Mouse (Mus musculus) MN1 (cell line): ENCODE measurements around the gene Arhgdia.
"Not testable (repeated sequence)": the region's sequence is repeated elsewhere in the genome, so short reads cannot be mapped to it uniquely, and the experiment has no call there.

Source experiments
- DNase-seq: peaks from one replicate; pipeline ENCODE4 v3.0.0-alpha.2; 2016; ENCODE audit warnings: low spot score

Gene Arhgdia

DNA sequence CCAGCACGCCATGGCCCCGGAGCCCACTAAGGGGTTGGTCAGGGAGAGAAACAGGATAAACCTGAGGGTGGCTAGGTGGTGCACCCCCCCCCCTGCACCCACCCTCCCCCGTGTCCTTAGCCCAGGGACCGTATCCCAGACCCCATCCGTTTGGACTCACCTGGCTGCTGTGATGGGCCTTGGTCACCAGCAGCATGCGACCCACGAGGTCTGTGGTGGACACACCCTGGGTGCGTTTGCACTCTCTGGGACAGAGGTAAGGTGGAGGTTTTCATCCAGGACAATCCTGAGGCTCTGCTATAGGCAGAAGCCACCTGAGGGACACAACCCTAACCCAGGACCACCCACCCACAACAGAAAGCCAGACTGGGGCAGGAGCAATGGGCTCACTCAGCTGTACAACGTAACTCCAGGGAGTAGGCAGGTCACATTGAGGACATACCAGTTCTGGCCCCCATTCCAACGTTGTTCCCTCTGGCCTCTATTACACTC lies 32.1 kb upstream of the Arhgdia start:
- no peak for DNase-seq

DNA sequence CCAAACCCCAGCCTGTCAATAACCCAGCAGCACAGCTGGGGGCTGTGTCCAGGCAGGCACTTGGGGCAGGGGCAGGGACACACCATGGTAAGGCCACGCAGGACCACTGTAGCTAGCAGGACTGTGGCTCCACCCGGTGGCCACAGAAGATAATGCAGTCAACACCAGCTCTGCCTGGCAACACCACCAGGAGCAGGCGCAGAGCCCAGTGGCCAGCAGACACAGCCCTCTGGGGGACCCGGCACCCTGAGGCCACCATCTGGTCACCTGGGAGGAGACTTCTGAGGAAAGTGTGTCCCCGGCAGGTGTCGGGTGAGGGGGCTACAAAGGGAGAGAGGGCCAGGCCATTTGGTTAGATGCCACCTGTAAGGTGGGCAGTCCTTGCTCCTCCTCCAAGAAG lies 31.3 kb upstream of the Arhgdia start:
- peak; percentile 68 for DNase-seq

DNA sequence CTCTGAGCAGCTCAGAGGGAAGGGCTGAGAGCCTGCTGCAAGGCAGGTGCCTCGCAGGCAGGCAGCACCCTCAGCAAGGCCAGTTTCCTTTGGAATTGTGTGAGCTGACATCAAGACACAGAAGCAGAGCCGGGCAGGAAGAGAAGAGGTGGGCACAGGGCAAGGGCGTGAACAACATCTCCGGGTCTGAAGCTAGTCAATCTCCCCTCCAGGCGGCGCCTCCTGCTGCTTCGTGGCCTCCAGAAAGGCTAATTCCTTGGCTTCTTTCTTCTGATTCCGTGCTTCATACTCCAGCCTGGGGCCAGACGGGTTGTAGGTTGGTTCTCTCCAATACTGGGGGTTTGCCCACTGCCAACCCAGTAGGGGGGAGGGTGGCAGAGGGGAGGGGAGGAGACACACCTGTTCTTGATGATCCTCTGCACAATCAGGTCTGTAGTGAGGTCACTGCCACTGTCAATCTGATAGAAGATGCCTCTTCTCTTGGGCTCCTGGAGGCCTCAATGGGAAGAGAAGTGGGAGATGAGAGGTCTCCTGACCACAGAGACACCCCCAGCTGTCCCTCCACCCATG lies 29.1 kb upstream of the Arhgdia start:
- no peak for DNase-seq

DNA sequence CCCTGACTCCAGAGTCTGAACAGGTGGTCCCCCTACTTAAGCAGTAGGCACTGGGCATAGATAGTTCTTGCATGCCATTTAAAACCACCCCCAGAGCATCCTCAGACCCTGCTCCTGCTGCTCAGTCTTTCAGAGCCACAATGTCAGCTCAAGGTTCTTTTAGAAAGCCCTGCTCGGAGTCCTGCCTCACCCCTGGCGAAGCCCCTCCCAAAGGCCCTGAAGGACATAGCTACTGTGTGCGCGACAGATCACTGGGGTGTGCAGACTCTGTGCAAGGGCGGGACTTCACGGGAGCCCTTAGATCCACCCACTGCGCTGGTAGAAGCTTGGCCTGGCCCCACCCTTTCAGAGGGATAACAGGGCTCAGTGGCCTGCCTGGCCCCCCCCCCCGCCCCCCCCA lies 27.8 kb upstream of the Arhgdia start:
- DNase-seq, result no peak

DNA sequence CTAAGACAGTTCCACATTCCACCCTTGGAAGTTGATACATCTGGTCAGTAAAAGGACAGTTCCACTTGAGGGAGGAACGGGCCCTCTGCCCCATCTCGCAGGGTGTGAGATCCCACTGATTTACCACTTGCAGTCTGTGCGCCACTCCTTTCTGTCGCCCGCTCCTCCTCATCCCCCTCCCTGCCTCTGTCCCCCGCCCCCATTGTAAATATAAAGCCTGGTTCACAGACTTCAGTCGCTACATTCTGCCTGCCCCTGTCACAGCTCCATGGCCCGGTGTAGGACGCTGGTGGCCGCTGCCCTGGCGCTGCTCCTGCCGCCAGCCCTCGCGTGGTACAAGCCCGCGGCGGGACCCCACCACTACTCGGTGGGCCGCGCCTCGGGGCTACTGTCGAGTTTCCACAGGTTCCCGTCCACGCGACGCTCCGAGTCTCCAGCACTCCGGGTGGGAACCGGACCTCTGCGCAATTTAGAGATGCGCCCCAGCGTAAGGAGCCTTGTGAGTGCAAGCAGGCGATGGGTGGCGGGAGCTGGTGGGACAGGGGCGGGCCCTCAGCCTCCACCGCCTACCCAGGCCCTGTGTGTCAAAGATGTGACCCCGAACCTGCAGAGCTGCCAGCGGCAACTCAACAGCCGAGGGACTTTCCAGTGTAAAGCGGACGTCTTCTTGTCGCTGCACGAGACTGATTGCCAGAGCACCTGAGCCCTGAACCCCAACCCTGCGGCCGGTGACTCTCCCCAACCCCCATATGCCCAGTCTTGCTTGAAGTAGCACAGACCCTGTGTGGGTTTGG lies 27.0 kb upstream of the Arhgdia start, which contains the start of gene Npb:
Gene Npb (plus strand): TSS at position 237 of the 794 bp plus-strand sequence.
- no peak for DNase-seq

DNA sequence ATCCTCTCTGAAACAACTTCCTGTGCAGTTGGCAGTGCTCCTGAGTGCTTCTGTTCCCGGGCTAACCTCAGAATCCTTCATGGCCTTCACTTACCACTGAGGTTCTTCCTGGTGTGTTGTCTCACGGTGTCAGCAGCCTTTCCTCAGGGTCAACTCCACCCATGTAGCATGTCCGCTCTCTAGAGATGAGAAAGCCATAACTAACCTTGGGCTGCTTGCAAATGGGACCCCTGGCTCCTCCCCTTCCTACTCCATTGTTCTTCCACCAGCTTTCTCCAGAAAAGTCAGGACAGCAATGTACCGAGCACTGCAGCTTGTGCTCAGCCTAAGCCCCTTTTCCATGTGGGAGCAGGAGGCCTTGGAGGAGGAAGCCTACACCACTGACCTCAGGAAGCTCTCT lies 25.3 kb upstream of the Arhgdia start:
- no peak for DNase-seq

DNA sequence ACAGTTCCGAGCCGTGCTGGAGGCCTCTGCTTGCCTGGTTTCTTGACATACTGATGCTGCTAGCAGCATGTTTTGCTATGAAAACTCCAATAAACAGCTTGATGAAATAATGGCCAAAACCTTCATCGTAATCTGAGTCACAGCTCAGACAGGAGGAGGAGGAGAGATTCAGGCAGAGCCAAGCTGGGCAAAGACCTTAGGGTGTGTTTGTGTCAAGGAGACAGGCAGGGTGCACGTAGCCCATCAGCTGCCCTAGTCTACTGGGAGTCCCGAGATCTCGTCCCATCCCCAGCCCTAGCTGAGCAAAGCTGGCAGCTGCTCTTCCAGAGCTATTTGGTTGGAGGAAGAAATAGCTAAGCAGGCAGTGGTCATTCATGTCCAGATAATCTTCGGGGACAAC lies 24.2 kb upstream of the Arhgdia start:
- no peak for DNase-seq

DNA sequence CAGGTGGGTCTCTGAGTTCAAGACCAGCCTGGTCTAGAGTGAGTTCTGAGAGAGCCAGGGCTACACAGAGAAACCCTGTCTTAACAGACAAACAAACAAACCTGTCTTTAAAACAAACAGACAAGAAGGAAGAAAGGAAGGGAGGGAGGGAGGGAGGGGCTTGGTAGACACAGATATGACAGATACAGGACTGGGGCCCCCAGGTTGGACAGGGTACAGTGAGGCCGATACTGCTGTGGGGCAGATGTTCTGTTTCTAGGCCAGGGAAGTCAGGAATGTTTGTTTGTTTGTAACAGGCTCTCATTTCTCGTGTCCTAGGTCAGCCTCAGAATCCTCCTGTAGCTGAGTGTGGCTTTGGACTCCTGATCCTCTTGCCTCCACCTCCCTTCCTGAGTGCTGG lies 22.1 kb upstream of the Arhgdia start:
- no peak for DNase-seq

DNA sequence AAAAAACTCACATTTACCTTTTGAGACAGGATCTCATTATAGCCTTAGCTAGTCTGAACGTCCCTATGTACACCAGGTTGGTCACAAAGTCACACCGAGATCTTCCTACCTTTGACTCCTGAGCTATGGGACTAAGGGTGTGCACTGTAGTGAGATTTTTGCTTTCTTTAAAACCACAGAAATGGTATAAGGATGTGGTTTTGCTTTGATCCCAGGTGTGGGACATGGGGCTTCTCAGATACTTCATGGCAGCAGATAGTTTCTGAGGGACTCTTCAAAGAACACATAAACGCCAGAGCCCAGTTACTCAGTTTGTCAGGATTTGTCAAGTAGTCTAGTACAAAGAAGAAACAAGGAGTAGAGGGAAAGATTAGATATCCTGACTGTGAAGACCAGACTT lies 19.3 kb upstream of the Arhgdia start:
- DNase-seq, result no peak

DNA sequence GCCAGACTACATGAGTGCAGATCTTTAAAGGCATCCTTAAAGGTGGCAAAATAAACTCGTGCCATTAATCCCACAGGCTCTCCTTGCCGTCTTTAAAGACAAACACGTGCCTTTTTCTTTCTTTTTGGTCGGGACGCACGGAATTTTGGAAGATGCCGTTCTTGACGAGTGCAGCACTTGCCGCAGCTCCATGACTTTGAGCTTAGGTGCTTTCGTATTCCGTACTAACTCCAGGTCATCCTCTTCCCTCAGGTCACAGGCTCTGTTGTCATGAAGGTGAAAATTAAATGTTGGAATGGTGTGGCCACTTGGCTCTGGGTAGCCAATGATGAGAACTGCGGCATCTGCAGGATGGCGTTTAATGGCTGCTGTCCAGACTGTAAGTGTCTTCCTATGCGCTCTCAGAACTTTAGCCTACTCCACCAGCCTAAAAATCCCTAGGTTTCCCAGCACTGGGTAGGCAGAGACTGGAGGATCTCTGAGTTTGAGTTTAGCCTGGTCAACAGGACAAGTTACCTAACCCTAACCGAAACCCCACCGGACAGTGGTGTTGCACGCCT lies 17.6 kb upstream of the Arhgdia start:
- no peak for DNase-seq

DNA sequence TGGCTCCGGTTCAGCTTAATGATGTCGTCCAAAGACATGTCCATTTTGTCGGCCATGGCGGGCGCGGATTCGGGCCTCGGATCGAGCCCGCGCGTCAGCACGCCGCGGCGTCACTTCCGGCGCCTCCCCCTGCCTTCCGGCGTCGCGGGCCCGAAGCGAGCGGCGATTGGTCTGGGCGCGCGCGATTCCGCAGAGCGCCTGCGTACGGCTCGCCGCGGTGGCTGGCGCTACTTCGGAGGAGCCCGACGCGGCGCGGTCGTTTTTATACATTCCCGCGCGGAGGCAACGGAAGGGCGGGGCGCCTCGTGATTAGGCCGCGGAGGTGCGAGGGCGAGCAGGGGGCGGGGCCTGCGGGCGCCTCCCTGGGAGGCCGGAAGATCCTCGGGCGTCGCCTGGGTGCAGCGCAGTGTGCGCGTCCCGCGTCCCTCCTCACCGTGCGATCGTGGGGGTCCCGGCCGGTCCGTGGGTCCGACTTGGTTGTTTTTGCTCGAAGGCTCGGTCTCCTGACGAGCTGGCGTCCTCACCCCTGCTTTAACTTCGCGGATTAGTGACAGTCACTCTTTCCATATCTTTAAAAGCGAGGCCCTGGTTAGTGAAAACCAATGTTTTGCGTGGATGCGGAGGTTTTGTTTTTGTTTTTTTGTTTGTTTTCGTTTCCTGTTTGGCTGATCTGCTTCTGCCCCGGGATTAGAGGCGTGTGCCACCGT lies 17.0 kb upstream of the Arhgdia start, which contains the start of the genes Alyref and Anapc11:
Gene Alyref (minus strand): TSS at position 83 of the 707 bp plus-strand sequence.
Gene Anapc11 (plus strand): TSS at position 139 of the 707 bp plus-strand sequence.
- DNase-seq, result peak; percentile 95

DNA sequence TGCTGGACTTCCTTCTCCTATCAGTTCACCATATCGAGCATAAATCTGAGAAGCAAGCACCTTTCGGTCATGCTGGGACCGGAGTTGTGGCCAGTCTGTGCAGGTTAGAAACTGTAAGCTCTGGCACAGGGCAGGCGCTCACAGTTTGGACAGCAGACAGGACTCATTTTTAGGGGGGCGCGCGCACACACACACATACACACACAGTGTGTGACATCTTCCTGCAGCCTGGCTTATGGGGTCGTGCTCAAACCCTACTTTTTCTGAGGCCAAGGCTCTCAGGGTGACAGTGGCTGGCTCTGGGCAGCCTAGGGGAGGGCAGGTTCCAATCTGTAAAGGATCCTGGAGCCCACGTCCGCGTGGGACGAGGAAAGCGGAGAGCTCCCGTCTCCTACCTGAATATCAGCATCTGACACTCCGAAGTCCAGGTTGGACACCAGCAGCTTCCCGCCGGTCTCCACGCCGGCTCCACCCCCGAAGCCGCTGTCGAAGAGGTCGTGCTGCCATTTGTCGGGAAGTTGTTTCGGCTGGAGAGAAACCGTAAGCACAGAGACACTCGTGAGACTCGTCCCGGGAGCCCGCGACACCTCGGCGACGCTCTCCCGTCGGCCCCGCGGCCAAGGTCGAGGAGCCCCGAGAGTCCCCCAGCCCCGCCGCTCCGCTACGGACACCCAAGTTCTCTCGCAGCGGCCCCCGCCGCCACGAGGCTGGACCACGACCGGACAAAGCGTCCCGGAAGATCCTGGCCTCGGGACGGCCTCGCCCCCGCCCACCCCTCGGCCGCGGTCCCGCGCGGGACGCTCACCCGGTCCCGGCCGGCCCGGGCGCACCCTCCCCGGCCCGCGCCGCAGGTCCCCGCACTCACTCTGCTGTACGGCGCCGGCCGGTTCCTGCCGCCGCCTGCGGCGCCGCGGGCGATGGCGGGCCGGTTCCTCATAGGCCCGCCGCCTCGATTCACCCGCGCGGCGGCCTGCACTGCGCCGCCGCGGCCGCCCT lies 16.1 kb upstream of the Arhgdia start:
- DNase-seq, result peak; percentile 53

DNA sequence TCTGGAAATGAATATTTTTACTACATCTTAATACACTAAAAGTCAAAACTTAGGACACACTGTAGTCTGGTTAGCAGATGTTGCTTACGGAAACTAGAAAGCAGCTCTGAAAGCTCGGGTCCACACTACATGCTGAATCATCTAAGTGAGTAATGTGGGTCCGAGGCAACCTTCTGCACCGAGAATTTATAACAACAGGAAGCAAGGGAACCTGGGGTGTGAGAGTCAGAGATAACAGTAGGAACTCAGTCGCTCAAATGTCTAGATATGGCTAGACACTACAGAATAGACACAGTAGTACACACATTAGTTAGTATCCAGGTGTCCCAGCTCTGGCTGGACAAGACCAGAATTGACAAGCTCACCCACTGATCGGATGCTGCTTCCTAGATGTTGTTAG lies 7.1 kb upstream of the Arhgdia start:
- DNase-seq, result no peak

DNA sequence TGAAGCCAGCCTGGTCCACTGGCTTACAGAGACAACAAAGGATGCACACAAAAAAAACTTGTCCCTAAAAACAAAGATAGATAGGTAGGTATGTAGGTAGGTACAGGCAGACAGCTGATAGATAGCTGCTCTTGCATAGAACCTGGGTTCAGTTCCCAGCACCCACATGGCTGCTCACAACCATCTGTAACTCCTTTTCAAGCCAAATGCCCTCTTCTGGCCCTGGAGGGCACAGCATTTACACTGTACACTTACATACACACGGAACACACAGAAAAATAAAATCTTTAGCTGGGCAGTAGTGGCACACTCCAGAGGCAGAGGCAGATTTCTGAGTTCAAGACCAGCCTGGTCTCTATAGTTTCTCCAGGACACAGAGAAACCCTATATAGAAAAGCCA lies 2.5 kb upstream of the Arhgdia start:
- no peak for DNase-seq

DNA sequence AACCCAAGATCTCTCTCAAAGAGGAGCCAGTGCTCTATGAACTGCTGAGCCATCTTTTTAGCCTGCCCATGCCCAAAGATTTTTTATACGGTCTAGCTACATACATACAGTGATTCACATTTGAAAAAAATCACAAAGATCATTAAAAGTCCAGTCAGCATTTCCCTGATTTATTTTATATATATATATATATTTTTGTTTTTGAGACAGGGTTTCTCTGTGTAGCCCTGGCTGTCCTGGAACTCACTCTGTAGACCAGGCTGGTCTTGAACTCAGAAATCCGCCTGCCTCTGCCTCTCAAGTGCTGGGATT lies 1.5 kb upstream of the Arhgdia start:
- not testable (repeated sequence) for DNase-seq

DNA sequence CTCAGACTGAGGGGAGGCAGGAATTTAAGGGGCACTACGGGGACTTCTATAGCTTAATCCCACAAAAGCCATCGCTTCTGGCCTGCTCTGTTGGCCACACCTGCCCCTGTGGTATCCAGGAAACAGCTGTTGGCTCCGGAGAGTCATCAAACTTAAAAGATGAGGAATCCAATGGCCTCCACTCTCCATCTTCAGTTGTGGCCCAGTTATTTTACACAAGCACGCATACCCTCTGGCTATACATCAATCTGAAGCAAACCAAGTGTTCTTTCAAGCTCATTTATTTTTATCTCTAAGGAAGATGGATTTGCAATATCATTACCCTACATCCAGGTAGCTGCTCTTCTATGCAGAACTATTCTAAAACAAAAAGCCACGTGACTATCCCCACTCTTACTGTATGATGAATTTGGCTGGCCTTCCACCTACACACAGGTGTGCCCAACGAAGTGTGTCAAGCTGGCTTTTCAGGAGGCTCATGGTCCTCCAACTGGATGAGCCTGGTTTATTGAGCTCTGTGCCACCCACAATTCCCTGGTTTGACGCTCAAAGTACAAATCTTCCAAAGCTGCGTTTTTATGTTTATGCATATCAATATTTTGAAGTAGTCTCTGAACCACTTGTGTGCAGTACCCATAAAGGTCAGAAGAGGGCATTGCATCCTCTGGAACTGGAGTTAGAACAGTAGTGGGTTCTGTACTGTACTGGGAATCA lies 1.0 kb upstream of the Arhgdia start:
- DNase-seq, result no peak

DNA sequence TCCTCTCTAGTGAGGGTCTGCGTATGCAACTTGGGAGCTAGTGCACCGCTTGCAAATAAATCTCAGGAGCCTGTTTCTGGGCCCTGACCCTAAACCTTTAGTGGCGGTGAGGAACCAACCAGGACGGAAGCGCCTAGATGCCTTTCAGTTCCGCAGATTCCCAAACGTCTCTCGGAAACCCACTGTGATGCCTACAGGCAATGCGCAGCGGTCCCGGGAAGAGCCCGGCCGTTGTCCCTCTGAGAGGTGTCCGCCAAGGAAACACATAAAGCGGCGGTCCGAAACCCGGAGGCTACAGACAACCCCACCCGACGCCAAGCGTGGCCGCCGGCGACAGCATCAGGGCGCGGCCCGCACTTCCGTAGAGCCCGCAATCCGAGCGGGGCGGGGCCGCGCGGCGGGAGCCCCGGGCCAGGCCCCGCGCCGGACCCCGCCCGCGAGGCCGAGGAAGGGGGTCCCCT lies 523 bp downstream of the Arhgdia start:
- DNase-seq, result no peak

DNA sequence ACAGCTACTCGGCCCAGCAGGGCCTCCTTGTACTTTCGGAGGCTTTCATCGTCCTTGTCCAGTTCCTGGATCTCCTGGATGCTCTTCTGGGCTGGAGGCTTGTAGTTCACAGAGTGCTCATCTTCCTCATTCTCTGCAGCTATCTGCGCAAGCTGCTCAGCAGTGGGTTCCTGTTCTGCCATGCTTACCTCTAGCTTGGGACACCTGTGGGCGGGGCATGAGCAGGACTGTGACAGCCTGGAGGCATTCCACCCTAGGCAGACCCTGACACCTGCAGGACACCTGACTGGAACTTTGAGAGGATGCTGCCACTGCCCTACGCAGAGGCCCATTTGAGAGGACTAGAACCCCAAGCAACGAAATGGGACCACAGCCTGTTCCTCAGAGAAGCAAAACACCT lies 1.2 kb downstream of the Arhgdia start:
- no peak for DNase-seq

DNA sequence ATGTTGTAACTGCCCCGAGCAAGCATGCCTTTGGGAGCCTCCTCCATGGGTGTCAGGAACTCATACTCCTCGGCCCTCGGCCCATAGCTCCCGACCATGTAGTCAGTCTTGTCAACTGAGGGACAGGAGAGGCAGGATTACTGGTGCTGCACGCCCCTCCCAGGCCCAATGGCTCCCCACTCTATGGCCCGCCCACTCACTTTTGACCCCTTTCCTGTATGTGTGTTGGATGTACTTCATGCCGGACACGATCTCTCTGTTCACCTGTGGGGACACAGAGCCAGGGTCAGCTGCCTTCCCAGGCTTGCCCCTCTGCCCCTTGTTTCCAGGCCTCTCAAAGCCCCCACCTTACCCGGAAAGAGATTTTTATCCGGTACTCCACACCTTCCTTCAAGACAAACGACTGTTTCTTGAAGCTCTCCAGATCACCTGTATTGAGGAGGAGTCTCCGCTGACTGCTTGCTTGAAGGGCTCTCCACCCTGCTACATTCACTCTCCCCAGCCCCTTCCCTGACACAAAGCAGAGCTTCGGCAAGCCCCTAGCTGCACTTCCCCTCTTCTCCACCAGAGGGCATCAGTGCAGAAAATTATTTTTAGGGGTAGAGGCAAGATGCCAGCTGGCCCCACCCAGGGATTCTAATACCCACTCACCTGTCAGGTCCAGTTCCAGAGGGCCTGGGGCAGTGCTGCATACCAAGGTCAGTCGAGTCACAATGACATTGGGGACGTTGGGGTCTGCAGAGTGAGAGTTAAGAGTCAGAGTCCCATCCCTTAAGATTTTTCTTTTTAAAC lies 1.9 kb downstream of the Arhgdia start:
- DNase-seq, result peak; percentile 82

DNA sequence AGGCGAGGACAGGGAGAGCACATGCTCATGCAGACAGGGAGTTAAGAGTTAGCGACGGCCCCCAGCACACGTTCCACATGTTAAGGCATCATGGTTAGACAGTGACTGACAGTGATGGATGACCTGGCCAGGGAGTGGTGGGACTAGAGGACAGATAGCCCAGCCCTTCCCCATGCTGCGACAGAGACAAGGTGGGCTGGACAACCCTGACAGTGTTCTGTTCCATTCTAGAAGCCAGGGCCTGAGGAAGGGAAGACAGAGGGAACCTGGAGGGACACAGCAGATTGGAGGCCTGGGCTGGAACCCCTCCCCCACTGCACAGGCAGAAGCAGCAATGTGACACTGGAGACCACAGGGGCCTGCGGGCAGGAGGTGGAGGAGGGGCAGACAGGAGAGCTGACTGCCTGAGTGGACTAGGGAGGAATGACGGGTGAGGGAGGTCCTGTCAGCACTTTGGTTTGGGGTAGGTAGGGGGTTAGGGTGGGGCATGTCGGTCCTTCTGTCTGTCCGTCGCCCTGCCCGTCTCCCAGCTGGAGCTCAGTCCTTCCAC lies 2.7 kb downstream of the Arhgdia start:
- DNase-seq, result no peak
